Mouse (Mus musculus): ENCODE measurements around the gene Rab30.
"Not testable (repeated sequence)": the region's sequence is repeated elsewhere in the genome, so short reads cannot be mapped to it uniquely, and the experiment has no call there.

The Rab30 gene

GRCm38 (mm10) chr7:92750395-92750794, 9.0 kb downstream of the Rab30 start:
- DNase-seq (ENCODE audit: low spot score): no peak

- DNase-seq (ENCODE audit: low spot score): no peak
These were observed 16.7 kb downstream of the Rab30 start for GRCm38 (mm10) chr7:92758067-92758466.

GRCm38 (mm10) chr7:92760651-92761050, 19.2 kb downstream of the Rab30 start:
- DNase-seq (ENCODE audit: low spot score): no peak

- DNase-seq (ENCODE audit: low spot score): no peak
These were observed 19.8 kb downstream of the Rab30 start for GRCm38 (mm10) chr7:92761161-92761560.

GRCm38 (mm10) chr7:92765426-92765825, 24.0 kb downstream of the Rab30 start:
- no peak for DNase-seq (ENCODE audit: low spot score)

- DNase-seq (ENCODE audit: low spot score): no peak
These were observed 25.0 kb downstream of the Rab30 start for GRCm38 (mm10) chr7:92766096-92767090.

- not testable (repeated sequence) for DNase-seq (ENCODE audit: low spot score)
These were observed 26.7 kb downstream of the Rab30 start for GRCm38 (mm10) chr7:92768116-92768515.

- no peak for DNase-seq (ENCODE audit: low spot score)
These were observed 27.5 kb downstream of the Rab30 start for GRCm38 (mm10) chr7:92768859-92769258.

GRCm38 (mm10) chr7:92773006-92773405, 31.6 kb downstream of the Rab30 start:
- no peak for DNase-seq (ENCODE audit: low spot score)

- DNase-seq (ENCODE audit: low spot score): no peak
These were observed 32.2 kb downstream of the Rab30 start for GRCm38 (mm10) chr7:92773596-92773995.

- no peak for DNase-seq (ENCODE audit: low spot score)
These were observed 33.3 kb downstream of the Rab30 start for GRCm38 (mm10) chr7:92774741-92775140.

GRCm38 (mm10) chr7:92775703-92776102, 34.3 kb downstream of the Rab30 start:
- no peak for DNase-seq (ENCODE audit: low spot score)

GRCm38 (mm10) chr7:92776647-92777046, 35.2 kb downstream of the Rab30 start:
- DNase-seq (ENCODE audit: low spot score): no peak

GRCm38 (mm10) chr7:92777108-92777973, 35.9 kb downstream of the Rab30 start:
- no peak for DNase-seq (ENCODE audit: low spot score)

GRCm38 (mm10) chr7:92779058-92779457, 37.7 kb downstream of the Rab30 start:
- DNase-seq (ENCODE audit: low spot score): no peak

- DNase-seq (ENCODE audit: low spot score): no peak
These were observed 40.0 kb downstream of the Rab30 start for GRCm38 (mm10) chr7:92781361-92781760.

- DNase-seq (ENCODE audit: low spot score): no peak
These were observed 40.5 kb downstream of the Rab30 start for GRCm38 (mm10) chr7:92781948-92782347.

- DNase-seq (ENCODE audit: low spot score): no peak
These were observed 41.1 kb downstream of the Rab30 start for GRCm38 (mm10) chr7:92782511-92782910.

- DNase-seq (ENCODE audit: low spot score): no peak
These were observed 41.9 kb downstream of the Rab30 start for GRCm38 (mm10) chr7:92783166-92783806.

- no peak for DNase-seq (ENCODE audit: low spot score)
These were observed 42.5 kb downstream of the Rab30 start for GRCm38 (mm10) chr7:92783914-92784313.

- DNase-seq (ENCODE audit: low spot score): no peak
These were observed 54.3 kb downstream of the Rab30 start for GRCm38 (mm10) chr7:92795749-92796148.

- DNase-seq (ENCODE audit: low spot score): no peak
These were observed 55.4 kb downstream of the Rab30 start for GRCm38 (mm10) chr7:92796813-92797212.

All from spleen, adult 12 weeks (tissue).